Mouse (Mus musculus): Measurements from ENCODE around the gene Lce3c. TPM values are rescaled to one million over a fixed set of nuclear protein-coding genes. Genes with fewer than 3 reads are reported as not detected.

The Lce3c gene
- not detected for total RNA-seq (2021)
- long read RNA-seq, experiment 1: 0 reads
- long read RNA-seq, experiment 2: 0 reads

GRCm38 (mm10) chr3:92944186-92944585, at the start of gene Lce3c:
Gene Lce3c, plus strand, starts transcription at chr3:92944486.
- intact Hi-C loops (cut with DNase I): no loop called here
- DNase-seq: no peak

- no peak for DNase-seq
- intact Hi-C loops (cut with DNase I): no loop called here
These were observed 49.8 kb upstream of the Lce3c start for GRCm38 (mm10) chr3:92894489-92894888.

- intact Hi-C loops (cut with DNase I): no loop called here
- no peak for DNase-seq
These were observed 41.3 kb upstream of the Lce3c start for GRCm38 (mm10) chr3:92902992-92903391.

DNA sequence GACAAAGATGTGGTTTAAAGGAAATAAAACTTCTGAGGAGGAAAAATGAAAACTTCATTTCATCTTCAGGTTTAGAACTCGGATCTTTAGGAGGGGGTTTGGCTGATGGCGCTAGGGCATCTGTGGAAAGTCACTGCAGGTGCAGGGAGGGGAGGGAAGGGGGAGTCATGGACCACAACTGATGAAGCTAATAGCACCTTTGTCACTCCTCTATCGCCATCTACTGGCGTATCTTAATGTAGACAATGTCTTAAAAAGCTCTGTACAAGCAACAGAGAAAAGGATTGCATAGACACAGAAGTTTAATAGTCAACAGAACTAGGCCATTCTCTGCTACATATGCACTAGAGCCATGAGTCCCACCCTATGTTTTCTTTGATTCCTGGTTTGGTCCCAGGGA, 40.6 kb upstream of the Lce3c start:
- no peak for DNase-seq
- intact Hi-C loops (cut with DNase I): no loop called here

GRCm38 (mm10) chr3:92905182-92905581, 39.1 kb upstream of the Lce3c start:
- no peak for DNase-seq
- intact Hi-C loops (cut with DNase I): no loop called here

DNA sequence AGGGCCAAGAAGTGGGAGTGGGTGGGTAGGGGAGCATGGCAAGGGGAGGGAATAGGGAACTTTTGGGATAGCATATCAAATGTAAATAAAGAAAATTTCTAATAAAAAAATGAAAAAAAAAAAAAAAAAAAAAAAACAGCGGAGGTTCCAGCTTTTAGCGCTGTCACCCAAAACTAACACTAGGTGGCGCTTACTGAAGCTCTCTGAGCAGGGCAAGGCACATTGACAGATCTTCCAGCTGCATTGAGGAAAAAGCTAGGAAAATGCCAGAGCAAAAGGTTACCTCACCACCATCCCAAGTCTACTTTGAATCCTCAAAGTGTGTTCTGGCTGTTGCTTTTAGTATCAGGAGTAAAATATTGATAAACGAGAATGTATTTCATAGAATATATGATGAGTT, 36.7 kb upstream of the Lce3c start:
- no peak for DNase-seq
- intact Hi-C loops (cut with DNase I): no loop called here

DNA sequence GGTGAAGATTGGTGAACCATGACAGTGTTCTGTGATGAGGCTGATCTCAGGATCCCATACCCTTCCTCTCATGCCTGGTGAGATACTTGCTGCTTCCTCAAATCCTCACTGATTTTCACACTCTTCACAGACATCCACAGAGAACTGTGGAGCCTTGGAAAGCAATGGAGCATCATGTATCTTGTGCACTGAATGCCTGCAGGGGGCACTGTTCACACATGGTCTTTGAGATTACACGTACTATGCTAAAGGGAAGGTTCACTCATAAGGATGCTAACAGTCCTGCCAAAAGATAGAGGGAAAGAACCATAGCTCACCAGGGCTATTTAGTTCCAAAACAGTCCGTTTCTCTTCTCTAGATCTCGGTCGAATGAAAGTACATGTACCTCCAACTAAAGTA, 23.9 kb upstream of the Lce3c start:
- no peak for DNase-seq

DNA sequence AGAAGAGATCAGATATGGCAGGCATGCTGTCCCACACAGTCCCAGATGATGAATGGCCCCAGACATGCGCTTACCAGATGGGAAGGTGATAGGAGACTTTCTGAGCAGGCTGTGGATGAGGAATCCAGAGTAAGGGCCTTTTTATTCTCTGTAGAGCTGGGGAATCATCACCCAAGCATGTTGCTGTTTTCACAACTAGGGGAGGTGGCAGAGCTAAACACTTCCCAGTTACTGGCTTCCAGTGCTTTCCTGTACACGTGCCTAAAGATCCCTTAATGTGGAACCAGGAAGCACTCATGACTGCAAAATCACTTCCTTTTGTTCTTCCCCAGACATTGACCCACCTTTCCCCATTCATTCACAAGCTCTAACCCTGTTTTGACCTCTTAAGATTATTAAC, 18.2 kb upstream of the Lce3c start, which contains the start of gene Lce3a:
Gene Lce3a, minus strand, starts transcription at position 101 of the 400 bp plus-strand sequence.
- intact Hi-C loops (cut with DNase I): no loop called here

More for the DNA sequence above, 23.9 kb upstream of the Lce3c start:
- intact Hi-C loops (cut with DNase I): no loop called here

DNA sequence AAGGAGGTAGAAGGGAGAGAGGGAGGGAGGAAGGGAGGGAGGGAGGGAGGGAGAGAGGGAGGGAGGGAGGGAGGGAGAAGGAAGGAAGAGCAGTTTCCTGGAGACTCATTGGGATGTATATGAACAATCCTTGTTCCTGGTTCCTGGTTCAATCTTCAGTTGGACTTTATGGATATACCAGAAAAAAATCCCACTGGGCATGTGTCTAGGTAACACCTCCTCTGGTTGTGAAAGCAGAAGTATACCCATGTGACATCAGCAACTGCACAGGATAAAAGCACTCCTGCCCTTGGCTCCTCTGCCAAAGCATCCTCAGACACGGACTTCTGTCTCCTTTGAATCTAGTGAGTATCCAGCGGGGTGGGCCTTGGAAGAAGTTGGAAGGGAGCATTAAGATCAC, 11.6 kb upstream of the Lce3c start, which contains the start of gene Lce3b:
Gene Lce3b, plus strand, starts transcription at position 301 of the 400 bp plus-strand sequence.
- no peak for DNase-seq
- intact Hi-C loops (cut with DNase I): loop anchor here (5.0 kb wide), 1 partner anchor 310 kb away; the partner anchor contains the start of gene Lce6a

More for the DNA sequence above, 18.2 kb upstream of the Lce3c start, which contains the start of gene Lce3a:
- no peak for DNase-seq

DNA sequence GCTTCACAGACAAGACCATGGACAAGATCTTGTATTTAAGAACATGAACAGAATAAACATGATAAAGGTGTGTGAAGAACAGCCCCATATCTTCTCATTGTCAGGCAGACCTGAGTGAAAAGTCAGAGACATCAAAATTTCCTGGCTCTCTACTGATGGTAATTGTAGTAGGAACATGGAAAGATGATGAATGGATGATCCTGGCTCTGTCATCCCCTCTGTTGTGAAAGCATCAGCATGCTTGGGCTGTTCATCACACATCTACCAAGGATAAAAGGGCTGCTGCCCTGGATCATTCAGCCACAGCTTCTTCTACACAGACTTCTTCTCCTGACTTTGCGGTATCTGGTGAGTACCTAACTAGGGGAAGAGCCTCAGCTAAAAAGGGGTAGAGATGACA, 12.8 kb downstream of the Lce3c start, which contains the start of gene Lce3d:
Gene Lce3d, plus strand, starts transcription at position 301 of the 400 bp plus-strand sequence.
- no peak for DNase-seq

DNA sequence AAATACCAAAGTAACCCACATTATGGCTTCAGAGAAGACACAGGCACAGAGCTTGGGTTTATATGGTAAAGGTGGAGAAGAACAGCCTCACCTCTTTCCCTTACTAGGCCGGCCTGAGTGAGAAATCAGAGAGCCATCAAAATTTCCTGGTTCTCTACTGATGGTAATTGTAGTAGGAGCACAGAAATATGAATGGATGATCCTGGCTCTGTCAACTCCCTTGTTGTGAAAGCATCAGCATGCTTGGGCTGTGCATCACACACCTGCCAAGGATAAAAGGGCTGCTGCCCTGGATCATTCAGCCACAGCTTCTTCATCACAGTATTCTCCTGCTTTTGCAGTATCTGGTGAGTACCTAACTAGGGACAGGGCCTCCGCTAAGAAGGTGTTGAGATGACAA, 22.5 kb downstream of the Lce3c start, which contains the start of gene Lce3e:
Gene Lce3e, plus strand, starts transcription at position 301 of the 400 bp plus-strand sequence.
- intact Hi-C loops (cut with DNase I): no loop called here
- no peak for DNase-seq

More for the DNA sequence above, 12.8 kb downstream of the Lce3c start, which contains the start of gene Lce3d:
- intact Hi-C loops (cut with DNase I): no loop called here

DNA sequence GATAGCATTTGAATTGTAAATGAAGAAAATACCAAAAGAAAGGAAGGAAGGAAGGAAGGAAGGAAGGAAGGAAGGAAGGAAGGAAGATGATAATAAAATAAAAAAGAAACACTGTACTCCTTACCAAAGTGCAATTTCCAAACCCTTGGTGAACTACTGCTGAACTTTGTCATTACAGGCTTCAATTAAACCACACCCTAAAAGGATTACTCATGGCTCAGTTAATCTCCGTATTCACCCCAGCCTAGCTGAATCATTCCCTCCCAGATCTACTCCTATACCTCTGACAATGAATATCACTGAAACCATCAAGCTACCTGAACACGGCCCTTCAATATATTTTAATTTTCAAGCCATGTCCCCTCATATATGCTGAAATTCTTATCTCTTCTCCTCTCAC, 34.2 kb downstream of the Lce3c start:
- no peak for DNase-seq
- intact Hi-C loops (cut with DNase I): no loop called here

DNA sequence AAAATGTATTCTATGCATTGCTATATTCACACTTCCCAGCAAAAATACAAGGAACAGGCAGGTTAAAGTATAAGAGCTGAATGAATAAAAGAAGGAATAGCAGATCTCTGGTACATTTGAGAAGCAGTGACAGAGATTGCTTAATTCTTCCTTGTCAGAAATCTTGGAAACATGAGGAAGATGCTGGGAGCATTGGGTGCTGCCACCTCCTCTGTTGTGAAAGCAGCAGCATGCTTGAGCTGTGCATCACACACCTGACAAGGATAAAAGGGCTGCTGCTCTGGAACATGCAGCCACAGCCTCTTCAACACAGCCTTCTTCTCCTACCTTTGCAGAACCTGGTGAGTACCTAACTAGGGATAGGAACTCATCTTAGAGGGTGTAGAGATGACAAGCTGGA, 47.6 kb downstream of the Lce3c start, which contains the start of gene Lce3f:
Gene Lce3f, plus strand, starts transcription at position 301 of the 400 bp plus-strand sequence.
- intact Hi-C loops (cut with DNase I): no loop called here
- no peak for DNase-seq

Other genes starting within 250 kb of the Lce3c start
- gene Lce1e, start 235.4 kb upstream of the Lce3c start, total RNA-seq (2021): not detected
- gene Lce1f, start 224.1 kb upstream of the Lce3c start, total RNA-seq (2021): not detected
- not detected for gene Gm38119, start 205.4 kb upstream of the Lce3c start, total RNA-seq (2021)
- not detected for gene Lce1g, start 192.1 kb upstream of the Lce3c start, total RNA-seq (2021)
- gene Lce1h, start 179.4 kb upstream of the Lce3c start, total RNA-seq (2021): not detected
- not detected for gene Lce1i, start 165.6 kb upstream of the Lce3c start, total RNA-seq (2021)
- gene Lce1j, start 154.0 kb upstream of the Lce3c start, total RNA-seq (2021): not detected
- gene Lce1k, start 136.6 kb upstream of the Lce3c start, total RNA-seq (2021): not detected
- gene Kprp, start 117.2 kb upstream of the Lce3c start, total RNA-seq (2021): not detected
- not detected for gene Lce1l, start 93.2 kb upstream of the Lce3c start, total RNA-seq (2021)
- not detected for gene 2310050C09Rik, start 74.3 kb upstream of the Lce3c start, total RNA-seq (2021)
- not detected for gene Lce3a, start 18.3 kb upstream of the Lce3c start, total RNA-seq (2021)
- not detected for gene Lce3b, start 11.5 kb upstream of the Lce3c start, total RNA-seq (2021)
- not detected for gene Lce3d, start 12.9 kb downstream of the Lce3c start, total RNA-seq (2021)
- not detected for gene Lce3e, start 22.6 kb downstream of the Lce3c start, total RNA-seq (2021)
- not detected for gene Lce3f, start 47.7 kb downstream of the Lce3c start, total RNA-seq (2021)
- not detected for gene Crct1, start 71.2 kb downstream of the Lce3c start, total RNA-seq (2021)
- not detected for gene Lce1m, start 74.6 kb downstream of the Lce3c start, total RNA-seq (2021)
- gene Gm4858, start 124.3 kb downstream of the Lce3c start, total RNA-seq (2021): not detected
- not detected for gene Crnn, start 200.3 kb downstream of the Lce3c start, total RNA-seq (2021)